Mouse (Mus musculus): ENCODE measurements around the gene Mmp9.

DNA sequence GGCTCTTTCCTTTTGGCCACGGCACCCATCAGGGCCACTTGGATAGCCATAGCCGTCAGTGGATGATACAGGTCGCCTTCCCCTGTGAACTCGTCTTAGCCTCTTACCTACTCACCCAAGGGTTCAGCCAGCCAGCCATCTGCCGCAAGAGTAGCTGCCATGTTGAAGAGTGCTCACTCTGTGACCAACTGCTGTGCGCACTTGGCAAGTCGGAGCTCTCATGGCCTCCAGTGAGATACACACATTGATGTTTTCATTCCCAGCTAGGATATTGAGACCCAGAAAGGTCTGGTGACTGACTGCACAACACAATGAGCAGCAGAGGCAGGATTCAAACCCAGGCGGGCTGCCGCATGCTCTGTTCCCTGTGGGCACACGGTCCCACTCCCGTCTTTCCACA is 53.6 kb downstream of the Mmp9 start:
- no peak for TF ChIP-seq CTCF (IDR thresholded peaks at IDR 0.05)
- no peak for TF ChIP-seq EP300 (IDR thresholded peaks at IDR 0.05)
